Mouse (Mus musculus) adrenal gland, adult (tissue): ENCODE results near the gene Nicn1.

Experiments
- DNase-seq, 2 experiments: peaks; one replicate each; pipeline ENCODE4 v3.0.0; 2022 to 2023; ENCODE audit warnings: low spot score in 1 of 2; ENCODE audit not compliant: inconsistent age in 2 of 2

Gene Nicn1

DNA sequence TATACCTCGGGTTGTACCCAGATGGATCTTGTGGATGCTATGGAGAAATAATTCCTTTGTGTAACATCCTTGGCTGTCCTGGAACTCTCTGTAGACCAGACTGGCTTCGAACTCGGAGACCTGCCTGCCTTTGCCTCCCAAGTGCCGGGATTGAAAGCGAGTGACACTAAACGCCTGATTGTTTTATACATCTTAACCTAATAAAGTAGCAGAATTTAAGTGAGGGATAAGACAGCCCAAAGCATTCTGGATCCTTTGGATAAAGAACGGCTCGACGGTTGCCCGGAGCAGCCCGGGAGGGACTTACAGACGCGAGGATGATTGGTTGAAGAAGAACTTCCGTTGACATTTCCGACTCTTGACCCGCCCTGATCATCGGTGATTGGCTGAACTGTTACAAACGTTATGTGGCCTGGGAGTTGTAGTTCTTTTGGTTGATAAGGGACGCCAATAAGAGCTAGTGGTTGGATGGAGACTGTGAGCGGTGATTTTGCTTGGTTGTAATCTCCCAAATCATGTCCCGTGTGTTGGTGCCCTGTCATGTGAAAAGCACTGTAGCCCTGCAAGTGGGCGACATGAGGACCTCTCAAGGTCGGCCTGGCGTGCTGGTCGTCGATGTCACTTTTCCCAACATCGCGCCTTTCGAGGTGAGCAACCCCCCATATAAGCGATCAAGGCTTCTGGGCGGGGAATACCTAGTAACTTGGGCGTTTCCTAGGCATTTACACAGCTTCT is at the start of gene Nicn1:
Nicn1 (plus strand) TSS at position 414 of the 735 bp plus-strand sequence.
- DNase-seq = peak; percentile 92 to 97

DNA sequence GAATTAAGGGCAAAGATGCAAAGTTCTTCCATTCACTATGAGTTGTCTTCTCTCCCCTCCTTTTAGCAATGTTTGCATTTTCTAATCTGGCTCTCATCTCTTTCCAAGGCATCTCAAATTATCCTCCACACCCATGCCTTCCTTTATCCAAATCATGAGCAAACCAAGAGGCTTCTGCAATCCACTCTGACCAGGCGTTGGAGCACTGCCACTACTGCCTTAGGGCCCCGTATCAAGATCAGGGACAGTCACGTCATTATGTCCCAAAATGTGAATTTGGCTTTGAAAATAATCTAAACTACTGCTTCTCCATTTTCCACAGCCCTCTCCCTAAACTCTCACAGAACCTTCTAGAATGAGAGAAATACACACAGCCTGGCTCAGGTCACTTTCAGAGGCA is 45.7 kb upstream of the Nicn1 start:
- no peak for DNase-seq

DNA sequence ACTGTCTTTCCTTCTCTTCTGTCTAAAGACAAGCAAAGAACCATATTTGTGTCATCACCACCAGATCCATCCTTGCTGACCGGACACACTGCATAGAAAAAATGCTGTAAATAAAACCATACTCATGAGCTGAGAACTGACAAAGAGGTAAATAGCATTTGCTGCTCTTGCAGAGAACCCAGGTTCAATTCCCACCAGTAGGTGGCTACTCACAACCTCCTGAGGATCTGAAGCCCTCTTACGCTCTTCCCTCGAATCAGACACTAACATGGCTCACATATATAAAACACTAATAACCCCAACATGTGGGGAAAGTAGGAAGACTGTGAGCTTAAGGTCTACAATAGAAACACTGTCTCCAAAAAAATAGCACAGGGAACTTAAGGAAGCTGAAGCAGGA is 45.2 kb upstream of the Nicn1 start:
- DNase-seq = no peak

DNA sequence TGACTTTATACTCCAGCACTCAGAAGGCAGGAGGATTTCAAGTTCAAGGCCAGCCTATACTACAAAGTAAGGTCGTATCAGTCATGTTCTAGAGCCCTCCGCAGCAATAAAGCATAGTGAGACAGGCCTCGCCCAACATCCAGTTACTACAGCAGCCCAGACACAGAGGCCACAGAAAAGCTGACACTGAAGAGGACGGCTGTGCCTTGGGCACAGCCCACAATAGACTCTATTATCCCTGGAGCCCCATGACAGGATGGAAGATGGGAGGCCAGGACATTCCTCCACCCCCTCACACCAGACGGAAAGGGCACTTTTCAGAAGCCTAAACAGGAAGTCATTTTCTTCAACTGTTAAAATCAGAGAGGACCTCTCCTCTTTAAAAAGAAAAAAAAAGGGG is 41.3 kb upstream of the Nicn1 start:
- DNase-seq = peak in 1 of 2 experiments; percentile 68

DNA sequence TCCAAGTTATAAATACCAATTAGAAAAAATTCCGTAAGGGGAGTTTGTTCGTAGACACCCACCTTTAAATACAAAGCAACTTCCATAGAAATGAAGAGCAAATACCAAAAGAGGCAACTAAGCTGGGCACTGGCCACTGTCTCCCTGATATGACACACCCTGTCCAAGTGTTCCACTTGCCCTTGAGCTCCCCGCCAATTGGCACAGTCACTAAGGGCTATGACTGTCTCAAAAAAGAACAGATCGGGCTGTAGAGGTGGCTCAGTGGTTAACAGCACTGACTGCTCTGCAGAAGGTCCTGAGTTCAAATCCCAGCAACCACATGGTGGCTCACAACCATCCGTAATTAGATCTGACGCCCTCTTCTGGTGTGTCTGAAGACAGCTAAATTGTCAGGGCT is 38.4 kb upstream of the Nicn1 start:
- peak; percentile 77 to 86 for DNase-seq

- DNase-seq = no peak
These were observed 37.5 kb upstream of the Nicn1 start for GRCm38 (mm10) chr9:108252766-108253165.

DNA sequence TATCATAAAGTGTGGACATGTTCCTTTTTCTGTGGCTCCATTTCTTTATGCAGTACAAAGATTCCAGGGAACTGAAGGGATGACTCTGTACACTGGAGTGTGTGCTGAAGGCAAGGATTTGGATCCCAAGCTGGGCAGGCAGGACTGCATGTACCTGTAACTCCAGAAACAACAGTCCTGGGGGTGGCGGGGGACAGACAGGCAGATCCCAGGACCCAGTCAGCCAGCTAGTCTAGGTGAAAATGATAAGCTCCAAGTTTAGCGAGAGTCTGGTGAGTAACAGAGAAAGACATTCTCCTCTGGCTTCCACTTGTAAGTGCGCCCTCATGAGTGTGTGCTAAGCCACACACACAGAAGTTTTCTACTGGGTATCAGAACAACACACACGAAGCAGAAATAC is 29.7 kb upstream of the Nicn1 start:
- DNase-seq = peak in 1 of 2 experiments; percentile 26

DNA sequence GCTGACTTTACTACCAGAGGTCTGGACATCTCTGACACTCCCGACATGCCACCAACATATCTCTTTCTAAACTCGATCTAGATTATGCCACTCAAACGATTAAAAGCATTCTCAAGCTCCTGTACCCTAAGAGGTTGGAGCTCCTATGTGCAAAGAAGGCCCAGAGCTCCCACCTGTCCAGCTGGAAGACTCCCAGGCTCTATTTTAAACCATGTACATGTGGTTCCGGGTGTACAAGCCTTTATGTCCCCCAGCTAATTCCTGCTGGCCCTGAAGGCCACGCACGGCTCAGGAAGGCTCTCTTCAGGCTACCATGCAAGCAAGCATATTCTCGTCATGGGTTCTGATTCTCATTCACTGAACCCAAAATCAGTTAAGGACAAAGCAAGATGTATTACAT is 28.4 kb upstream of the Nicn1 start:
- DNase-seq = peak in 1 of 2 experiments; percentile 56

DNA sequence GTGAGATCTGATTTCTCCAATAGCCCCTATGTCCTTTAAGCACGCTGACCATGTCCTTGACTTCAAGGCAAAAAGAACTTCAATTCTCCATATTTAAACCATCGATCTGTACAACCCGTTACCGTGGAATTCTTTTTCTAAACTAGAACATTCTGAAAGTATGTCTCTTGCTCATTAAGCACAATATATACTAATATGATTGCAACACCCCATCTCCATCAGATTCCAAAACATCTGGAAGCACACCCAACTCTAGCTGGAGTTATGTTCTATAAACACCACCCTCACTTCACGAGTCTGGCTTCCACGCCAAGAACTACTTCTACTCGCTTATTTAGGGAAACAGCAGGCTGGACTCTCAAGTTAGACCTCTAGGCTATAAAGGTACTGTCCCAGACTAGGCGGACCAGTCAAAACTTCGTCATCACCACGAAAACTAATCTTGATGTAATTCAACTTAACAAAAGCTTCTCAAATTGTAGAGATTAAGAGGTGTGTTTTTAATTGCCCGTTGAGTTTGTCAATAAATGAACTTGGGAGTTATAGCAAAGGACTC is 27.7 kb upstream of the Nicn1 start:
- peak in 1 of 2 experiments; percentile 73 for DNase-seq

GRCm38 (mm10) chr9:108263131-108263681 is 27.0 kb upstream of the Nicn1 start:
- no peak for DNase-seq

- peak; percentile 99 to 100 for DNase-seq
These were observed 26.5 kb upstream of the Nicn1 start, which contains the start of gene Dag1 for GRCm38 (mm10) chr9:108263690-108264190. Gene Dag1 (minus strand): TSS chr9:108263958.

DNA sequence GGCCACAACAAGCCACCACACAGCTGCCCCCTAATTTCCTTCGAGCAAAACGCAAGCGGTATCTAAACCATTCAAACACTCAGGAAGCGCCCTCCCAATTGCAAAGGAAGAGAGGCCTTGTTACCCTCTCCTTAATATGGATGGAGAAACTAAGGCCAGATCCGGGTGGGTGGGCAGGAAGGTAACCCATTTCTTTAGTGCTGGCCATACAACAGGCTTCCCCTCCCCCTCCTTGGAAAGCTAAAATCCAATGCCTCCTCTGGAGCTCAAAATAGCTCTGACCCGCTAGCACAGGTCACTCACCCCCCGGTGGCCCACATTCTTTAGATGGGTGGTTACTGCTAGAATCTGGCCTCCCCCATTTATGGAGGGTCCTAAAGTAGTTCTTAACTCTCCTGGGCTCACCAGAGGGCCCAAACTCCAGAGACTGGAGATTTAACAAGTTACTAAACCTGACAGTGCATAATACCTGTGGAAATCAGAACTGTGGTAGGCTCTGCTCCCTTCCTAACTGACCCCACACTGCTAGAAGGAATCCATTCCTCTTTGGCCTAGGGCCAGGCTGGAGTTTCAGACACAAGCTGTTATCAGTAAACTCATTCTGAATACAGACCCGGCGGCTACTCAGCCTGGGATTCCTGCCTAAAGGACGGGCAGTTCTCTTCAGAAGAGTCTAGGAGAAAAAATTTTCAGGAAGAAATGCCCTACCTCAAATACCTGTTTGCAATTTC is 25.9 kb upstream of the Nicn1 start:
- DNase-seq = peak in 1 of 2 experiments; percentile 70

- no peak for DNase-seq
These were observed 23.8 kb upstream of the Nicn1 start for GRCm38 (mm10) chr9:108266261-108266935.

GRCm38 (mm10) chr9:108267691-108268090 is 22.5 kb upstream of the Nicn1 start:
- DNase-seq = no peak

DNA sequence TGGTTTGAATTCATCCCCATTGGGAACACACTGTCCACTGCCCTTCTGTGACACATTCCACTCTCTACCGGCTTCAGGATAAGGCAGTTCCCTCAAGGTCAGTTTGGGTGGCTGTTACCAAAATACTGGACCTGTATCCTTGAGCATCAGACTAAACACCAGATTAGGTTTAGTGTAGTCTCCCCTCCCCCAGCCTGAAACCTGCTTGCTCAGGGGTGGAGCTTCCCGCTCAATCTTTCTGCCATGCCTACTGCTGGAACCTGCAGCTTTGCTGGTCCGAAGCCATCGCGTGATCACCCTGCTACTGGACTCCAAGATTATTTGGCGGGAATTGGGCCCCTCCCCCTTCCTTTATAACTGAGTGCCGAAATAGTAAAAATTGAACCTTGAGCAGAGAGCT is 21.5 kb upstream of the Nicn1 start:
- peak; percentile 68 to 76 for DNase-seq

DNA sequence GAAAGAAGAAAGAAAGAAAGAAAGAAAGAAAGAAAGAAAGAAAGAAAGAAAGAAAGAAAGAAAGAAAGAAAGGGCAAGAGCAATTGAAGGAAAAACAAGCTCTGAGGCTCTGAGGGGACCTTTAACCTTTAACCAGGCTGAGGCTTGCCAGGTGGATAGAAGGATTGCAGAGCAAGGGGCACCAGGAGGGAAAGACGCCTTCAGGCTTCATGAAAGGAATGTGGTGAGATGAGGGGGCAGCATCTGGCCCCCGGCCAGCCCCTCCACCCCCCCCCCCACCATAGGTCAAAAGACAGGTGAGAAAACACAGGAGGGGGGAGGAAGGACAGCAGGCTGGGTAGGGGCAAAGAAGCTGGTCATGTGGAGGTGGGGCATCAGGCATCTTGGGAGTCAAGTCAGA is 18.3 kb upstream of the Nicn1 start:
- DNase-seq = no peak

DNA sequence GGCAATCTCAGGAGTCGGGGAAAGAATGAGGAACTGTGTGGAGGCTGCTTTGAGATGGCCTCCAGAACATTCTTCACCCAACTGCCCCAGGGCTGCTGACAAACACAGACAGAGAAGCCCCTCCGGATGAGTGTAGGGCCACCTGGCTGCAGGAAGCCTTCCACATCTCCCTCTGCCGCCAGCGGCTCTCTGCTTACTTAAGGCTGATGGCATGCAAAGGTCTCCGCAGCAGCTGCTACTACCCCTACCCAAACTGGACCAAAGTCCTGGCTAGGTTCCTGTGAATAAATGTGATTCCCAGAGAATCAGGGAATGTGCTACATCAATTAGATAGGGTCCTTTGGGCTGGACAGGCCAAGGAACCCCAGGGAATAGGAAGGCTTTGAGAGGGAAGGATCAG is 17.5 kb upstream of the Nicn1 start:
- DNase-seq = no peak

DNA sequence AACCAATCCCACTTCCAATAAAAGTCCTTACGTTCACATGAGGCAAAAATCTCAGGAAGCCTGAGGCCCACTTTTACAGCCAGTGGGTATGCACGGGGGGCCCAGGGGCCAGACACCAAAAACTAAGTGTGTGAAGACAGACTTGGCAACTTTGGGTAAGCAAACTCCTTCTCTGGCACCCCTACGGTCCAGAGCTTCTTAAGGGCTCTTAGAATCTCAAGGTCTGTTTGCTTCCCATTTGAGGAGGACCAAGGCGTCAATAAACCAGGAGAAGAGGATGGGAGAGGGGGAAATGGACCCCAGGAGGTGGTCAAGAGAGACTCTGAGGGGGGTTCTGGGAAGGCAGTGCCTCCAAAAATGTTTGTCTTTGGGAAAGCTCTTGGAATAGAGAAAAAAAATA is 16.7 kb upstream of the Nicn1 start:
- no peak for DNase-seq

GRCm38 (mm10) chr9:108274476-108275330 is 15.5 kb upstream of the Nicn1 start:
- peak; percentile 80 to 91 for DNase-seq

GRCm38 (mm10) chr9:108275331-108275659 is 14.9 kb upstream of the Nicn1 start:
- no peak for DNase-seq
